Mouse (Mus musculus) brain, embryonic 14.5 days (tissue): Measurements from ENCODE around the gene Cyp4f40.
"Not testable (repeated sequence)": the region's sequence is repeated elsewhere in the genome, so short reads cannot be mapped to it uniquely, and the experiment has no call there.

Experiments used
- CTCF ChIP-seq: fragments of 200-500 bp; IDR thresholded peaks from 2 replicates; pipeline ENCODE4 v1.5.1; 2012; ENCODE audit warnings: inconsistent platforms, mild to moderate bottlenecking, moderate library complexity, borderline replicate concordance; ENCODE audit not compliant: insufficient read depth, insufficient read length; ENCODE audit errors: extremely low read depth
- POLR2A ChIP-seq: fragments of 200-500 bp; IDR thresholded peaks from 2 replicates; pipeline ENCODE4 v1.6.1; 2012; ENCODE audit warnings: mild to moderate bottlenecking, inconsistent platforms, borderline replicate concordance; ENCODE audit not compliant: poor library complexity, insufficient read depth, insufficient read length, severe bottlenecking; ENCODE audit errors: extremely low read depth

GRCm38 (mm10) chr17:32722151-32722550, 63.5 kb downstream of the Cyp4f40 start:
- TF ChIP-seq CTCF, POLR2A: not testable (repeated sequence)
